Mouse (Mus musculus) liver, embryonic 14.5 days (tissue): ENCODE data around the gene Mon1a. TPM values are rescaled to one million over a fixed set of nuclear protein-coding genes. Genes with fewer than 3 reads are reported as not detected.

ENCODE experiments used
- ATAC-seq: fragments of 200-750 bp; cut with Nextera tagmentation; 2 replicates; pipeline ENCODE4 v1.8.0; 2017; ENCODE audit warnings: moderate number of reproducible peaks, mild to moderate bottlenecking, moderate library complexity; ENCODE audit not compliant: insufficient read depth
- DNase-seq, 3 experiments: peaks; one replicate each; pipeline ENCODE4 v3.0.0-alpha.2; 2012 to 2013; ENCODE audit warnings: low read depth in 3 of 3, low spot score in 3 of 3
- H3K27ac ChIP-seq: fragments of 300-500 bp; sonication (generic); 2 replicates; pipeline ENCODE4 v1.5.1; 2014; ENCODE audit warnings: moderate library complexity, mild to moderate bottlenecking, control low read depth, inconsistent platforms
- H3K27me3 ChIP-seq: fragments of 300-500 bp; sonication (generic); 2 replicates; pipeline ENCODE4 v1.6.1; 2014; ENCODE audit warnings: mild to moderate bottlenecking, low read length, moderate library complexity; ENCODE audit not compliant: control insufficient read depth, insufficient read depth
- H3K36me3 ChIP-seq: fragments of 300-500 bp; sonication (generic); replicated peaks from 2 replicates; pipeline ENCODE4 v1.6.1; 2014; ENCODE audit warnings: low read depth; ENCODE audit not compliant: control insufficient read depth, insufficient read depth
- H3K4me1 ChIP-seq, 2 experiments: fragments of 200-500 bp in 1 of 2; fragments of 300-500 bp in 1 of 2; sonication (generic) in 1 of 2; replicated peaks; 2 replicates each; pipeline ENCODE4 v1.6.1; 2012 to 2014; ENCODE audit warnings: antibody characterized with exemption in 1 of 2, inconsistent platforms in 1 of 2, low read length in 1 of 2; ENCODE audit not compliant: control insufficient read depth in 2 of 2, insufficient read depth in 2 of 2
- H3K4me2 ChIP-seq: fragments of 300-500 bp; sonication (generic); 2 replicates; pipeline ENCODE4 v1.6.1; 2014; ENCODE audit warnings: low read depth, mild to moderate bottlenecking, control low read depth, moderate library complexity
- H3K4me3 ChIP-seq, 2 experiments: fragments of 200-500 bp in 1 of 2; fragments of 300-500 bp in 1 of 2; sonication (generic) in 1 of 2; 2 replicates each; pipeline ENCODE4 v1.5.1; 2012 to 2014; ENCODE audit warnings: low read depth in 2 of 2, low read length in 2 of 2, mild to moderate bottlenecking in 2 of 2, control low read depth in 1 of 2, inconsistent platforms in 1 of 2, moderate library complexity in 1 of 2; ENCODE audit not compliant: insufficient read depth in 1 of 2
- H3K9ac ChIP-seq: fragments of 300-500 bp; sonication (generic); replicated peaks from 2 replicates; pipeline ENCODE4 v1.6.1; 2014; ENCODE audit warnings: mild to moderate bottlenecking, control low read depth, moderate library complexity
- H3K9me3 ChIP-seq: fragments of 300-500 bp; sonication (generic); 2 replicates; pipeline ENCODE4 v1.6.1; 2016; ENCODE audit warnings: low read length, mixed read lengths; ENCODE audit not compliant: control insufficient read depth
- CTCF ChIP-seq: IDR thresholded peaks from 2 replicates; pipeline ENCODE4 v1.5.1; 2016; ENCODE audit warnings: antibody characterized with exemption, low read depth, control low read depth
- EP300 ChIP-seq: IDR thresholded peaks from 2 replicates; pipeline ENCODE4 v1.6.1; 2016; ENCODE audit warnings: antibody characterized with exemption, low read depth
- WGBS: fragments of 180-500 bp; shearing (Covaris S2); extraction: QIAGEN DNeasy Blood & Tissue Kit; methylation state at CpG from one replicate; pipeline ENCODE4 v1.1.7; 2014; ENCODE audit not compliant: insufficient replicate concordance; 5-methylcytosine and 5-hydroxymethylcytosine counted together
- polyA plus RNA-seq, 2 experiments: library from polyadenylated mRNA; depleted of rRNA in 1 of 2; stranded (reverse) in 1 of 2; unstranded in 1 of 2; fragments of >200 nt; fragmentation: Nextera tagmentation in 1 of 2; extraction: Ambion mirVana in 1 of 2; gene quantifications; 2 replicates each; pipeline versions ENCODE4 v1.2.1 to v1.2.3; 2012 to 2014

Gene Mon1a
- polyA plus RNA-seq, 2 experiments = 3.8 to 4.0 TPM

DNA sequence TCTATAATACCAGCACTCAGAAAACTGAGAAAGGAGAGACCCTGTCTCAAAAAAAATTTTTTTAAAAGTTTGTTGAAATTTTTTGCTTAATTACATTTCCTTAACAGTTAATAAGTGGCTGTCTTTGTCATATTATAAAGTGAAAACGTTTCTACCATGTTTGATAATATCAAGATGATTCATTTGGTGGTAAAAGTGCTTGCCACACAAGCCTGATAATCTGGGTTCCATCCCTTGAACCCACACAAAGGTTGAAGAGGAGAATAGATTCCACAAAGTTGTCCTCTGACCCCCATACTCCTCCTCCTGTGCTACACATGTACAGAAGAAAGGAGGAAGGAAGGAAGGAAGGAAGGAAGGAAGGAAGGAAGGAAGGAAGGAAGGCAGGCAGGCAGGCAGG, 23.5 kb upstream of the Mon1a start:
- Histone ChIP-seq H3K9ac (no peak overlapping the region), H3K27ac (no peak overlapping the region), H3K4me1 (no peaks in the 10 kb centered on the region; a peak in 1 of 4 replicates), H3K4me3 (no peak overlapping the region), H3K9me3 (no peaks in the 10 kb centered on the region), H3K4me2 (no peak overlapping the region), H3K27me3 (no peaks in the 10 kb centered on the region), H3K36me3 (no peaks in the 10 kb centered on the region; the same call in 1 of the 2 replicates)
- ATAC-seq = no peak
- WGBS = 25% methylated on average over 1 of the region's 1 CpGs
- TF ChIP-seq CTCF (no peak), EP300 (no peak)
- DNase-seq = no peak

DNA sequence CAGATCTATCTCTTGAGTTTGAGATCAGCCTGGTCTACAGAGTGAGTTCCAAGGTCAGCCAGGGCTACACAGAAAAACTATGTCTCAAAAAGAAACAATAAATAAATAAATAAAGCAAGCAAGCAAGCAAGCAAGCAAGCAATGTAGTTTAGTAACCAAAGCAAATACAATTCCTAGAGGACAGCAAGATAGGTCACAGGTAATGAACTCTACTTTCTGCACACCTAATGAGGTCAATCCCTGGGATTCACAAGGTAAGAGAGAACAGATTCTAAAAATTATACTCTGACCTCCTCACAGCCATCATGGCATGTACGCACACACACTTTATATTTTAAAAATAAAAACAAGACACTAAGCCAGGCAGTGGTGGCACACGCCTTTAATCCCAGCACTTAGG, 21.9 kb upstream of the Mon1a start:
- no peaks in the 10 kb centered on the region for H3K27me3 ChIP-seq
- H3K27ac ChIP-seq = no peak overlapping the region
- H3K9ac ChIP-seq = no peak overlapping the region
- no peak overlapping the region for H3K4me2 ChIP-seq
- WGBS = 87% methylated on average over 2 of the region's 2 CpGs
- no peak for ATAC-seq
- TF ChIP-seq EP300 (no peak), CTCF (no peak)
- no peak overlapping the region for H3K4me3 ChIP-seq
- H3K9me3 ChIP-seq = no peaks in the 10 kb centered on the region
- peaks cover under 1 to 1% of the 10 kb centered on the region in 2 experiments for H3K4me1 ChIP-seq
- H3K36me3 ChIP-seq = peaks cover 3% of the 10 kb centered on the region
- no peak for DNase-seq

GRCm38 (mm10) chr9:107872350-107873098, 15.4 kb upstream of the Mon1a start:
- ATAC-seq = peak; percentile 99
- Histone ChIP-seq H3K4me2 (peak overlapping the region; percentile 84), H3K27me3 (no peaks in the 10 kb centered on the region), H3K4me1 (peaks cover 13% of the 10 kb centered on the region in 2 experiments), H3K4me3 (peak overlapping the region; percentile 89 to 92), H3K27ac (peak overlapping the region; percentile 93), H3K36me3 (peaks cover 3% of the 10 kb centered on the region), H3K9ac (peak overlapping the region; percentile 95), H3K9me3 (no peaks in the 10 kb centered on the region)
- under 1% methylated on average over 79 of the region's 80 CpGs for WGBS
- peak; percentile 93 to 94 (median 94) for DNase-seq
- TF ChIP-seq EP300 (no peak), CTCF (no peak; the same call in 1 of the 2 replicates)

DNA sequence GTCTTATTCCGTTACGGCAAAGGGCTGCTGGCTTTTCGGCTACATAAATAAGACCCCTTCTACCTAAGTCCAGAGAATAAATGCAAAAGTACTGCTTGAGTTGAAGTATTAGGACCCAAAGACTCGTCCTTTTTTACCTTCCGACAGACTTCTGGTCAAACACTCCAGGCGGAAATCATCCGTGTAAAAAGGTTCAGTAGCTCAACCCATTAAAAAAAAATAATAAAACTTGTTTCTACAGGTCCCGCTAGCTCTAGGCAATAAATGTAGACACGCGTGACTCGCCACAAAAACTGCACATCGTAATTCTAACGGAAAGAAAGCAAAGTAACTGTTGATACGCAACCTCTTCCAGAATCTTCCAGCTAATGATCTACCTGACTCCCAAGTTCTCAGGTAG, 14.8 kb upstream of the Mon1a start, which contains the start of gene Rbm6:
Gene Rbm6, minus strand, starts transcription at position 101 of the 400 bp plus-strand sequence.
- peaks cover 3% of the 10 kb centered on the region for H3K36me3 ChIP-seq
- ATAC-seq (no peak), DNase-seq (no peak)
- H3K4me3 ChIP-seq = peak within 1 kb of the TSS; percentile 89 to 92
- H3K27me3 ChIP-seq = no peaks in the 10 kb centered on the region
- WGBS = 7% methylated on average over 14 of the region's 14 CpGs
- no peaks in the 10 kb centered on the region for H3K9me3 ChIP-seq
- H3K27ac ChIP-seq = peak within 1 kb of the TSS; percentile 93
- H3K4me2 ChIP-seq = peak within 1 kb of the TSS; percentile 84
- TF ChIP-seq EP300 (no peak), CTCF (no peak)
- H3K9ac ChIP-seq = peak within 1 kb of the TSS; percentile 95
- H3K4me1 ChIP-seq = peaks cover 13% of the 10 kb centered on the region in 2 experiments

- no peaks in the 10 kb centered on the region for H3K36me3 ChIP-seq
- H3K4me3 ChIP-seq = no peak overlapping the region
- no peaks in the 10 kb centered on the region for H3K27me3 ChIP-seq
- H3K4me1 ChIP-seq = no peaks in the 10 kb centered on the region
- no peak for DNase-seq
- no peaks in the 10 kb centered on the region for H3K9me3 ChIP-seq
- no peak overlapping the region for H3K27ac ChIP-seq
- H3K4me2 ChIP-seq = no peak overlapping the region
- 49% methylated on average over 4 of the region's 4 CpGs for WGBS
- H3K9ac ChIP-seq = no peak overlapping the region
- no peak for TF ChIP-seq CTCF
- no peak for TF ChIP-seq EP300
- no peak for ATAC-seq
Observed at GRCm38 (mm10) chr9:107880411-107880810, 7.5 kb upstream of the Mon1a start.
